Mouse (Mus musculus) ovary, postnatal 36 days (tissue): ENCODE data around the gene Sh3rf3.

Source experiments
- DNase-seq: peaks from one replicate; pipeline ENCODE4 v3.0.0; 2022; ENCODE audit warnings: low spot score, mixed read lengths

The Sh3rf3 gene

DNA sequence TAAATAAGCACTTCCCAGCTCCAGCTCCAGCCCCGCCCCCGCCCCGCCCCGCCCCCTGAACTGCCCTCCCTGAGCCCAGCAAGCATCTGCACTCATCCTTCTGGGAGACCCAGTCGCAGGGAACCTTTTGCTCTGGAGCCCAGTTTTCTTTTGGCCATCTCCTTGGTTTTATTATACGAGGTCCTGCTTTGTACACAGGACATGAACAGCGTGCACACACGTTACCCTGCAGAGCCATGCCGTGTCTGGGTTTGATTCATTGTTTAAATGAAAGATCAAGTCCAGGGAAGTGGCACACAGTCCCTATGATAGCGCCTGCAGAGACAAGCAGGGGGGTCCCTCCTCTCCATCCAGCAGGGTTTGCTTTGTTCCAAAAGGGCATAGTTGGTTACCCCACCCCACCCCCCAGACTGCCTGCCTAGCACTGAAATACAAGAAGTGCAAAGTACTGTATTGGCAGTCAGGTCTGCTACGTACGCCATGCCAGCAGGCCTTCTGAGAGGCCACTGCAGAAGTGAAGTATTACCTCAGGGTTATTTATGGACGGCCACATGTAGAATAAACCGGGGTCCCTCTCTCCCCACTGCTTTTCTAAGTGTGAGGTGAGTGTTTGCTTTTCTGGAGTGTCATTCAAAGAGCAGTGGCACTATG is 41.5 kb downstream of the Sh3rf3 start:
- DNase-seq: no peak

DNA sequence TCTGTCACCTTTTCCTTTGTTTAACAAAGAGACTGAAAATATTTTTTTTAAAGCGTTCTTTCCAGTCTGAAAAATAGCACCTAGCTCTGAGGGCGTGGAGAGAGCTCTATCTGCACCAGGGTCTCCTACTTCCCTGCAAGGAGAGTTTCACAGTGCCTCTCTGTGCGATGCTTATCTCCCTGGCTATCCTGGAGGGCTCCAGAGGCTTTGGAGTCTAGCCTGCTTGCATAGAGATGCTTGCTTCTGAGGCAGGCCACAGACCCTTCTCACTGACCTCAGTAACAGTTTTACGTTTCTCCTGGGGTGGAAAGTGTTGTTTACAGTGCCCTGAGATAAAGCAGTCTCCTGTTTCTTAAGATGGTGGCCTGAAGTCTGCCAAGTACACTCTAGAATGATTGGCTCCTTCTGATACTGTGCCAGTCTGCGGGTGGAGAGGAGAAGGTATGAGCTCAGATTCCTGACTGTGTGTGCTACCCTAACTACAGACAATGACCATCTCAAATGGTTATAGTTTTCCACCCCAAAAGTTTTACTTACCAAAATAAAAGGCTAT is 42.1 kb downstream of the Sh3rf3 start:
- DNase-seq: no peak

DNA sequence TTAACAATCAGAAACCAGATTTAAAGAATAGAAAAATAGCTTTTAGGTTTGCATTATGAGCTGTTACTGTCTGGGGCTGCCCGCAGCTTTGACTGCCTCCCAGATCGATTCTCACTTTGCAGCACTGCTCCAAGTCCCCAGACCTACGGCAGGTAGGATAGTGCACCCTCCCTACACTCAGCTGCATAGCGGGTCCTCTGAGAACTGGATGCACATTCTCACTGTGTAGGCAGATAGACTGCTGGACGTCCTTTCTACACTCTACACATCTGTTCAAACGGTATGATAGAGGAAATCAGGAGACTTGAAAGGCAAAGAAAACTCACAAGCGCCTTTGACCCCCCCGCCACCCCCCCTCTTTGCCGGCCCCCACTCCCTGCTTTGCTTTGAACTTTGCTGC is 42.7 kb downstream of the Sh3rf3 start:
- DNase-seq: no peak

DNA sequence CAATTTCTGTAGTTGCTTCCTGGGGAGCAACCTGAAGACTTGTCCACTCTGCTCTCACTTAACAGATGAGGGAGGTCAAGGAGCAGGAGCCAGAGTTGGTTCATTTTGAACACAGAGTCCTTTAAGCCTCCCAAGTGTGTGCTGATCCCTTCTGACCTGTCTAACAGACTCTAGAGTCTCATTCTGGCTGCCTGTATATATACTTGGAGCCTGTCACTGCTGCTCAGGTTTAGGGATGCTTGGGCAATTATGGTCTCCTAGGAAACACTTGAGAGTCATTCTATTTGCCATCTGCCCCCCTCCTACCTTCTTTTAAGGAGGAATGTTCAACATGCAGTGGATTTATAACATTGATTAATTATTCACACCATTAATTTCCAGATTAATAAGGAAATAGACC is 43.6 kb downstream of the Sh3rf3 start:
- DNase-seq: no peak

DNA sequence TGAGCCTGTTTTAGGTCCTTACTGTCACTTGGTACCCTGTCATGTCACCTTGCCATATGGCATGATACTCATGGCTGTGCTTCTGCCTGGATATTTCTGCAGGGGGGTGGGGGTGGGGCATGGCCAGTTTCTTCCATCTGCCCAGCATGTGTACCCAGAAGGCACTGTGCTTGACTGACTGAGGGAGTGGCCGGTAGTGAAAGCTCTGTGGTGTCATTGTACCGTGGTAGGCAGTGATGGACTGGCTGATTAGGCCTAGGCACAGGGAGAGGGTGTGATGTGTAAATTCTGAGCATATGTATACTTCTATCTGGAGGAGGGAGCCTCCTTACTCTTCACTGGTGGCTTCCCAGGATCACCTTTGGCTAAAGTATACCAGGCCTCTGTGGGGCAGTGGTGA is 51.6 kb downstream of the Sh3rf3 start:
- no peak for DNase-seq

DNA sequence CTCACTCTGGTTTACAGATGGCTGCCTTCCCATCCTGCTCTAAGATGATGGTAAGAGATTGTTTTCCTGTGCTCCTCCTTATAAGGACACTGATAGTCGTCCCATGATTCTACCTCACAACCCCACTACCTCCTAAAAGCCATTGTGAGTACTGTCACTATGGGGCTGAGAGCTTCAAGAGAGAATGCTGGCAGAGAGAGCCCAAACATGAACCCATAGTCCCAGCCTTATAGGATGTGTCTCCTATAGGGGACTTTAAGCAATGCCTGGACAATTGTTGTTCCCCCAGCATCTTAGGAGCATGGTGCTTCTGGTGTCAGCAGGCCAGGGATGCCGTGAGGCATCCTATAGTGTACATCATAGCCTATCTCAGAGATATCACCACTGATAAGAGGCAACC is 54.4 kb downstream of the Sh3rf3 start:
- DNase-seq: no peak

DNA sequence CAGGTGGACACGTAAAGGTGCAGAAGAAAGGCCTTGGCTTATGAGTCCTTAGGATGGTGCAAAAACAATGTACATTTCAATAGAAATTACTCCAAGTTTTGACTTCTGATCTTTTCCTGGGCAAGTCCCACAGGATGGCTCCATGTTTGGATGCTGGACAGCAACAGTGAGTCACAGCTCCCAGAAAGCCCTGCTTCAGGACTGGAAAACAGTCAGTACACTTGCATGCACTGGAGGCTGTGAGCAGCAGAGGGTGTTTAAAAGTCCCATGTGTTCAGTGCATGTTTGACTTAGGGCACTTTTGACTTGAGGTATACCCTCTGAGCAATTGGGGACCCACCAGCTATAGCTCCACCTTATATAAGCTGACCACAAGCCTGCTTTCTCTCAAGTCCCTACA is 56.7 kb downstream of the Sh3rf3 start:
- DNase-seq: no peak

DNA sequence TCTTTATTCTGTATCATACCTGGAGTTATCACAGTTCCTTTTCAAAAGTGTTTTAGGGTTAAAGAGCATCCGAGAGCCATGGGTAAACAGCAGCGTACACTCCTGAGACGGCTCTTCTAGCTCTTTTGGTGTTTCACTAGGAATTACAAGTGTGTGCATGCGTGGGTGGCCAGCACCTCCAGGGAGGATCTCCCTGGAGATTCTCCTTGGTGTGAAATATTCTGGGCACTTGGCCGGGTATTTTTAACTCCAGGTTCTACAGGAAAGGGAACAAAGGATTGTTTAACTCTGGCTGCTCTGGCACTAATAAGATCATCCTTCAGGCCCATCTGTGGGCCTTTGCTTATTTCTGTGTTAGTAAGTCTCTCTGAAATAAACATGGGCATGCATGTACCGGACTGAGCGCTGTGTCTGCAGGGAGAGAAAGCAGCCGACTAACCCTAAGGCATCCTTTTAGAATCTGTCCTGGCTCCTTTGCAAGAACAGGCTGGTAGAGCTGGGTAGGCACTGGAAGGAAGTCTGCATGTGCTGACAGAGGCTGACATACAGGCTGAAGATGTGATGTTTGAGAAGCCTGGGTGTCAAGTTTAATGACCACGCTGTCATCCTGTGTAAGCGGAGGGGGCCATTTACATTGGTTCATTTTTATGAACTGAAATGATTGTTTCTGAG is 58.1 kb downstream of the Sh3rf3 start:
- no peak for DNase-seq

DNA sequence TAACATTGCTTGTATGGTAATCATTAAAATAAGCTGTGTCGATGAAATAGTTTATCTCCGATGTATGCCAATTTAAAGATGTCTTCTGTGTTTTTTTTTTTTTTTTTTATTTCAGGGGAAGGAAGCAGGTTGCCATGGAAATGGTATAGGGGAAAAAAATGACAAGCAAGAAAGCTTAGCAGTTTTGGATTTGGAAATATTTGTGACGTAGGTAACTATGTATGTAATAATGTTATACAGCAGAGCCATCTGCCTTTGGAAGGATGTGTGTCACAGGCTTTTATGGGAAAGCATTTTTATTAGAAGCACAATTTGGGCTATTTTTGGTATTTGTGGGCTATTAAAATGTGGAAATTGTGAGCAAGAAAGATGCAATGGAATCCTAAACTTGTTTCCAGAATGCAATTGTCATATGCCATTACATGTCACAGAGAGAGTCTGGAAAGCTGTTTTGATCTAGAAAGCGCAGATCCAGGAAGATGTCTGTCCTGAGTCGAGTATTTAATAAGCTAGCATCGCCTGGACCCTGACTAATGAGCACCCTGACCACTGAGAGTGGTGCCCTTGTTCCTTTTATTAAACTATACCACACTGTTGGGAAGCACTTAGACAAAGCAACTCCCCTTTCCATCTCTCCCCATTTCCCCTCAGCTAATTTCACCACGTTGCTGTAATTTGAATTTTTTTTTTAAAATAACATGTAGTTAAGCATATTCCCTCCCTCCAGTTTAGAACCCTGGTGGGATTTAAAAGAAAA is 58.8 kb downstream of the Sh3rf3 start:
- no peak for DNase-seq

DNA sequence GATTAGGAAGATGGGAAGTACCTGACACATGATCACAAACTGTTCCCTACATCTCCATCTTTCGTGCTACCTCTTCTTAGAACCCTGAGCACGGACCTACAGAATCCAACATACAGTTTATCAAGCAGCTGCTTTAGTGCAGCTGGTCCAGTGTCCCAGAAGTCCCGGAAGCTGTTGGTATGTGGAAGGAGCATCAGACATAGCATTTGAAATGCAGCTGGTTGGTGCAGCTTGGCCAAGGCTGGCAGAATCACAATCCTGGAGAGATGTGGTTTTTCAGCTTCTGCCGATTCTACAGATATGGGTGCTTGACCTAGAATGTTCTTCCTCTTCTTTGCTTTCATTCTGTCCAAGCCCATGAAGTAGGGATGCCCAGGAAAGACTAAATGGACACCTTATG is 64.7 kb downstream of the Sh3rf3 start:
- no peak for DNase-seq

DNA sequence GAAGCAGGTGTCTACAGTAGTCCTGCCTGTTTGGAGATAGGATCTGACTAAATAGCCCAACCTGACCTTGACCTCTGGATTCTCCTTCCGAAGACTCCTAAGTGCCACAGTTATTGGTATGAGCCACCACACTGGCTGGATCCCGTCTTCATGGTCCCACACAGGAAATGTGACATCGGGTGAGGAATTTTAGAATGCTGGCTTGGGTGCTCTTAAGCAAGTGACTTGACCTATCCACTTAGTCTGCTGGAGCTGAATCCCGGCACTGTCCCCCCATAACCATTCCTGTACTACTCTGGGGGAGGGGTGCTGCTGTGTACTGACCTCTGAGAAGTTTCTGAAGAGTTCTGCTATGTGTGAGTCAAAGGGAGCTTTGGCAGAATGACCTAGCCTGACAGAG is 65.5 kb downstream of the Sh3rf3 start:
- DNase-seq: no peak

DNA sequence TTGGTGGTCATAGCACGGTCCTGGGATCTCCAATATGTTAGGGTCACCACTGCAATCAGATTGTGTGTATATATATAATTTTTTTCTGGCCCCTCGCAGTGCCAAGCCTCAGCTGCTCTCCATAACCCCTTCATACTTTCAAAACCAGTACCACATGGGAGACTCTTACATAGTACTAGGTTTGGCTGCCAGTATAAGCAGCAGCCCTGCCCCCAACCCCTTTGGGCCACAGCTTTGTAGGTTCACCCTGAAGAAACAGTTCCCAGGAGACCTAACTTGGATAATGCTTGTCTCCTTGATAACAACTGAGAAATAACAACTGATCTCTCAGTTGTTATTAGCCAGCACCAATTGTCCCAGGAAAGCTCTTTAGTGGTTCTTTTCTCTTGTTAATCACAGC is 69.6 kb downstream of the Sh3rf3 start:
- DNase-seq: no peak

DNA sequence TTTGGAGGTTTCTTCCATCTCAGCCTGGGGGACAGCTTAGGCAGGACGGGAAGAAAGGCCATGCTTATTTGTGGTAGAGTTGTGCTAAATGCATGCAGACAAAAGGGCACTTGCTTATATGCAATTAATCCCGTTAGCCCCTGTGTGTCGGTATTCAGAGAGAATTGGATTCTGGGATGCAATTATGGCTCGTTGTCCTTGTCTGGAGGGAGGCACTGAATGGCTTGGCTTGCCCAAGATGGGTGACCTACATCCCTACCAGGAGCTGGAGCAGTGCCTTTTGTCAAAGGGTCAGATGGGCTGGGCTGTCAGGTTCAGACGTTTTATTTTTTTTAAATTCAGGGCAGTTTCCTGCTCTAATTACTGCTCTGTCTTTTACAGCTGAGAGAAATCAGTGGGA is 72.2 kb downstream of the Sh3rf3 start:
- no peak for DNase-seq

DNA sequence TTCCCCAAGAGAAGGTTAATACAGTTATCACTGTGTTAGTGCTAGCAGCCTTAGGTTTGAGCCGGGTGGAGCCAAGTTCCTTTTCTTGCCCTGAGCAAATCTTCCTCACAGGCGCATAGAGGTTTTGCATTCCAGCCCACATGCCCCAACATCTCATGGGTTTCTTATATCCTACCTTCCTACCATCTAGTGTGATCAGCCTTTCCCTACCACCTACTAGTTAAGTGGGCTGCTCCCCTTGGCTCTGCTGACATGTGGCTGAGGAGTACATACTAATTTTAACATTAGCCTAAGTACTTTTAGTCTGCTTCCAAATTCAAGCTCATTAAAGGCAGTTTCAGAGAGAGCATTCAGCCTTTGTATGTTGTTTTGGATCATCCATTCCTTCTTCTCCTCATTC is 72.7 kb downstream of the Sh3rf3 start:
- no peak for DNase-seq

DNA sequence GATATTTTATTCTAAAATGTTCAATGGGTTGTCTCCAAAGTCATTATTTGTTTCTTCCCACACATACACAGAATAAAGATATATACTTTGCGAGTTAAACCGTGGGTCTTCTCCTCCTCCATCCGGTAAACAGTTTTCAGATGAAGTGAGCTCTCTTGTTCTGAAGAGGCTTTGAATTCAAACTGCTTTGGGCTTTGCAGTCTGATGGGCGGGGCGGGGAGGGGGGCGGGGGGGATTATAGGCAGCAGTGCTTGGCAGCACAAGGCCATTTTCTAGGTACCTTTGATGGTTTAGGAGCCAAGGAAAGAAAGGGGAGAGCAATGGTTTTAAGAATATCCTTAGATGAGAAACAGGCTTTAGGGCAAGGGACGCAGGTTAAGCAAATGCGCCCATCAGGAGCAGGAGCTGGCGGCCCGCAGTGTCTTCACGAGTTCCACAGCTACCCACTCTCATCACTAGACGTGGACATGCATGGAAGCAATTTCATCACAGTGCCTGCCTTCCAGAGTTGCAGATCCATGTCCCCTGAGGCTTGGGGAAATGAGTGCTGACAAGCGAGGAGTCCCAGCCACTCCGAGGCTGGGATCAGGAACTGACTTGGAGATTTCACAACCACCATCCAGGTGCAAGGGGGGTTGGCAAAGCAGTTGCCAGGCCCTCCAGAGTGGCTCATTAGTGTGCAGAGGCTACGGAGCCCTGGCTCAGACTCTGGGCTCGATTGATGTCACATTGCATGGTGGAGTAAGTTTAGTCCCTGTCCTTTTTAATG is 77.7 kb downstream of the Sh3rf3 start:
- no peak for DNase-seq

DNA sequence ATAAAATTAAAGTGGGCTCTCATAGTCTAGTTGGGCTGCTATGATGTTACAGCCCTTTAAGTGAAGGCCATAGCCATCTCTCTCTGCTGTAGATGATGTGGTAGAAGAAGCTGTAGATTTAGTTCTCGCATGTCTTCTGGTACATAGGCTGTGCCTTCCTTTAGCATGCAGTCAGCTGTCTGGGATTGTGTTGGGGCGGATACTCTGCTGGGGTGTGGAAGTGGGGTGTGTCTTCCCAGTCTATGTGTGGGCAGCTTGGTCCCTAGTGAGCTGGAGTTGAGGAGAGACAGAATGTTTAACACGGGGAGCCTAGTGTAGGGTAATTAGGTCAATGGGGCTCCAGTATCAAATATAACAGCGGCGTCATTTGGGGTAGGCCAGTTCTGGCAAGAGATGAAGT is 82.3 kb downstream of the Sh3rf3 start:
- no peak for DNase-seq

DNA sequence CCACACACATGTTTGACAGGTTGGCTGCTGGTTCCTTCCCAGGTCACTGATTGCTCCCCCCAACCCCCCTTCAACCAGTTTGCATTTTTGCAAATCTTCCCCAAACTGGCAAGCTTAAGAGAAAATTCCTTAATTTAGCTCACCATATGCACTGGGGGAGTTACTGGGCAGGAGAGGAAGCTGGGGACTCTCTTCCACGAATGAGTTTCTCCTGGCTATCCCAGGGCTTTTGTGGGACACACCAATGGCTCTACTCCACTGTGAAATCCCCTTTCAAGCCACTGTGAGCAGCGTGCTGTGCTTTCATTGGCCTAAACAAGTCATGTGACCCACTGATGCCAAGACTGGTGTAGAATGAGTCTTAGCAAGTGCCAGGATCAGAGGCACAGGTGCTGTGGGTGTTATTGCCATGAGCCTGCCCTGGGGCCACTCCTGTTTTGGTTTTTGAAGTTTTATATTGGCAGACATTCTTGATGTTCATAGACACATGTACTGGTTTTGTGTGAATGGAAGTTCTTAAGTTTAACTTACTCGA is 83.9 kb downstream of the Sh3rf3 start:
- DNase-seq: no peak

DNA sequence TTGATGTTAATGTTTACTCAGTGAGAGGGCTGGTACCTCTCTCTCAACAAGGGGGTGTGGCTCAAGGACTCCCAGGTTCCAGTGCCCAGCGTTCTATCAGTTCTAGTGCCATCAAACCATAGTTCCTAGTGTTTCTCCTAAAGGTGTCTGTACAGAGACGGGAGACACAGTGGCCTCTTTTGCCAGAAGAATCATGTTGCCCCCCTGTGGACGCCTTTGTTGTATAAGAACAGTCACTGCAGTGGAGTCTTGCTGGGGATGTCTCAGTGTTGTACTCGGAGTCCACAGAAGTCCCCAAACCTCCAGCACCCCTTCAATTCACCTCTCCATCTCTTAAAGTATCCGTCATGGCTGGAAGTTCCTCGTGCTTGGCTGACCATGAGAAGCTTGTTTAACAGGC is 92.1 kb downstream of the Sh3rf3 start:
- no peak for DNase-seq

DNA sequence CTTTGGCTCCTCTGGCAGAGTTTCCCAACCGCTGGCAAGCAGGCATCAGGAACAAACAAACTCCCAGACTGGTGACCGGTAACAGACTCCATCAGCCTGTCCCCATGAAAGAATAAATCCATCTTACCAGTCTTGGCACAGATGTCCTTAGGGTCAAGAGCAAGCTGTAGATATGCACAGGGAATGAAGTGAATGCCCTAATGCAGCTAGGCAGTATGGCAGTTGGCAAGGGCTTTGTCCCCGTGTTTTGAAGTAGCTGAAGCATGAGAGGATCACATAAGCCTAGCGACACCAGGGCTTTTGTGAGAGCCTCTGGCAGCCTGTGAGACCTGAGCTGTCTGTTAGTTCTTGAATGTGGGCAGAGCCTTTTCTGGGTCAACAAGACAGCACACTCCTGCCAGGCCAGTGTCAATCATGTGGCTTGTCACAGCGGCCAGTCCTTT is 93.9 kb downstream of the Sh3rf3 start:
- no peak for DNase-seq

DNA sequence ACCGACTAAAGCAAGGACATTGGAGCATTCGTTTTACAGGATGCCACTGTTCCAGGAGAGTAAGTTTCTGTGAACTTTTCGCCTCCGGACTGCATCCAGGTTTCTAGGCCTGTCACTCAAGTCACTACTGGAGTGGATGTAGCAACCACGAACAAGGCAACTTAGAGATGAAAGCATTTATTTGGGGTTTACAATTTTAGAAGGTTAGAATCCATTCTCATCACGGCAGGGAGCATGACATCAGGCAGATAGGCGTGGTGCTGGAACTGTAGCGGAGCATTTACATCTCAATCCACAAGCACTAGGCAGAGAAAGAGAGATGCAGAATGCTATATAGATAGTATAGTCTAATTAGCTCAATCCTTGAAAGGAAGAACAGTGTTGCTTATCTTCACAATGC is 95.3 kb downstream of the Sh3rf3 start:
- DNase-seq: no peak

DNA sequence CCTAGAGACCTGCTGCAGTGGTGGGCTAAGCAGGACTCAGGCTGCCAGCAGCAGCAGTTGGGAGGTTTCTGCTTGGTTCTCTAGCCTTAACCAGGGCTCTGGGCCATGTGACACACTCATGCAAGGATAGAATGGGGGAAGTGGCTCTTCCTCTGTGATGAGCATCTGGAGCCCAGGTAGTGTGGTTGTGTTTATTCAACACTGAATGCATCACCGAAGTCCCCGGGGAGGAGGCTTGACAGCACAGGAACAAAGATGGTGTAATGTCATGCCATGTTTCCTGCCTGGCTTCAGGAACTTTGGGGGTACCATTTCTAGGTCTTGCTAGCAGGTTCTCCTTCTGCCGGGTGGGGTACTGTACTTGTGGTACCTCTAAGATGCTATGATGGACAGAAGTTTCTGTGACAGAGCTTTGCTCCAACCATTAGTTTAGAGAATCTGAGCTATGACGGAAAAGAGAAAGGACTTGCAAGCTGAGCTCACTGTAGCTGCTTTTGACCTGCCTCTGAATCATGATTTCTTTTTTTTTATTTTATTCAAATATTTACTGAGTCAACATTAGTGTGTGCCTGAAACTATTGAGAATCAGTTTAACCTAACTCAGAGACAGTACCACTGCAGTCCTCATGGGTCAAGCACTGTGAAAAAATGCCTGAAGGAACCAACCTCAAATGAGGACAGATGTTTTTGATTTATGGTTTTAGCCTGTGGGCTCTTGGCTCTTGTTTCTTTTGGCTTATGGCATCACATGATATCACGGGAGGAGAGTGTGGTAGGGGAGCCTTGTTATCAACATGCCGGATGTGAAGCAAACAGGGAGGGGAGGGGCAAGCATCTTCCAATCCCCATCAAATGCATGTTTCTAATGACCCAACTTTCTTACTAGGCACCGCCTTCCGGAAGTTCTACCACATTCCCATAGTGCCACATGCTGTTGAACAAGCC is 102.4 kb downstream of the Sh3rf3 start:
- DNase-seq: no peak
